Mouse (Mus musculus): ENCODE results near the gene Gm10645. TPM values are rescaled to one million over a fixed set of nuclear protein-coding genes. Genes with fewer than 3 reads are reported as not detected.

Gene Gm10645
- polyA plus RNA-seq (2014; fragmentation: Illumina TruSeq; extraction: RNeasy Lipid Tissue Mini Kit (QIAGEN cat#74804)) = not detected

DNA sequence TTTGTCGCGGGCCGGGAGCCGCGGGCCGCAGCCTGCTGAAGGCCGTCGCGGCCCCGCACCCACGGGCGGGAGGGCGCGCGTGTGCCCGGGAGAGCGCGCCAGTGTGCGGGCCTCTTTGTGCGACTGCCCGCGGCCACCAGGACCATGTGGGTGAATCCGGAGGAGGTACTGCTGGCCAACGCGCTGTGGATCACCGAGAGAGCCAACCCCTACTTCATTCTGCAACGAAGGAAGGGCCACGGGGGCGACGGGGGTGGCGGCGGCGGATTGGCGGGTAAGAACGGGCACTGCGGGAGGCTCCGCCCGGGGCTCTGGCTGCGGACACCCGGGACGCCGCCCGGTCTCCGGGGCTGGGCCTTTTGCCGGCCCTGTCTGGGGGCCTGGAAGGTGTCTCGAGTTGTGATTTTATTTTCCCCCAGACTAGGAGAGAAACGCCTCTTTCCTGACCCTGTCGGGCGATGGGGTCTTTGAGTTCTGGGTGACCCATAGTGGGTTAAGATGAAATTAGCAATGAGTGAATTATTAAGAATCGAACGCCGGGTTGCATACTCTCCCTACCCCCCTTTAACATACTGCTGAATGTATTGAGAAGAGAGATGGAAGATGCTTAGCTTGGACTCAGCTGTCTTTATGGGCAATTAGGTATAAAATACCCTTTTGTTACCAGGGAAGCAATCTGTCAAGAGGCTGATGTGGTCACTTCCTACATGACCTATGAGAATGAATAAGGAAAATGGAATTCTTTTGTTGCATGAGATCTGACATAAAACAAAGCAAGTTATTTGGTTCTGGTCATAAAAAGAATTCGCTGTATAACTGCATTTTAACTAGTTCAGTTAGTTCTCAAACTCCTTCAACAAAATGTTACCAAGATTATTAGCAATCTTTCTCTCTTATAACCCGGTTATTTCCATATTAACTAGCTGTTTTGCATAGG, at the start of gene Gm10645:
Gene Gm10645, minus strand, starts transcription at position 240 of the 937 bp plus-strand sequence.

DNA sequence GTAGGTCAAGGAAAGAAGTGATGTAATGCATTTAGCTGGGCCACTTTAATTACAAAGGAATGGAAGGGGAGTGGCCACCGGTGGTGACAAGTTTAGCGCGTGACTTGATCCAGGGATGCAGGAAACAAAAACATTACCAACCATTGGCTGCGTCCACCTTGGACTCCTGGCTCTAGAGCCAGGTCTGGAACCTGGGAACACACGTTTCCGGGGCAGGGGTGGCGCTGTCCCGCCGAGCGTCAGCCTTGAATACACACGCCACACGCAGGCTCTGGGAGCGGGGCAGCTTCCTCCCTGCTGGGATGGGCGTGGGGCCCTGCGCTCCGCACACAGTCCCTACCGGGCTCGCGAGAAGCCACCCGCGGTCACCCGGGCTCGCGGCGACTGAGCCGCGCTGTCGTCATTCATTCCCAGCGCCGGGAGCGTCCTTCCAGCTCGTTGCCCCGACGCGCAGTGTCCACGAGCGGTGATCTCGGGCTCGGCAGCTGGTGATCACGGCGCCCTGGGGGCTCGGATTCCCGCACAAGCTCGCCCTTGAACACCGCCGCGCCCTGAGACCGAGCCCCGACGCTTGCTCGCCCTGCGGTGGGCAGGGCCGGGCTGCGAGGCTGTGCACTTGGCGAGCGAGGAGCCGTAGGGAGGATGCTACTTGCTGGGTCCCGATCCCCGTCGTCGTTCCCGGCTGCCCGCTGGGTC, 587 bp downstream of the Gm10645 start, which contains the start of gene Tbc1d9:
Gene Tbc1d9, plus strand, starts transcription at position 118 of the 696 bp plus-strand sequence.

Other genes starting within 250 kb of the Gm10645 start
- gene Tbc1d9, start 818 bp downstream of the Gm10645 start, polyA plus RNA-seq (2014; fragmentation: Illumina TruSeq; extraction: RNeasy Lipid Tissue Mini Kit (QIAGEN cat#74804)) = 7.7 TPM
- not detected for gene Ucp1, start 124.2 kb upstream of the Gm10645 start, polyA plus RNA-seq (2014; fragmentation: Illumina TruSeq; extraction: RNeasy Lipid Tissue Mini Kit (QIAGEN cat#74804))
- 64.8 TPM for gene Elmod2, start 166.3 kb upstream of the Gm10645 start, polyA plus RNA-seq (2014; fragmentation: Illumina TruSeq; extraction: RNeasy Lipid Tissue Mini Kit (QIAGEN cat#74804))
- gene Mgat4d, start 182.3 kb upstream of the Gm10645 start, polyA plus RNA-seq (2014; fragmentation: Illumina TruSeq; extraction: RNeasy Lipid Tissue Mini Kit (QIAGEN cat#74804)) = 0.54 TPM
- 0.11 TPM for gene Clgn, start 223.7 kb upstream of the Gm10645 start, polyA plus RNA-seq (2014; fragmentation: Illumina TruSeq; extraction: RNeasy Lipid Tissue Mini Kit (QIAGEN cat#74804))